Mouse (Mus musculus): ENCODE measurements at regions not wholly inside any gene's neighbourhood (a gene's known extent, or its start where the extent isn't known, plus 50 kb on each side); places are given as distances from the start of the nearest gene placed in this dataset.

DNA sequence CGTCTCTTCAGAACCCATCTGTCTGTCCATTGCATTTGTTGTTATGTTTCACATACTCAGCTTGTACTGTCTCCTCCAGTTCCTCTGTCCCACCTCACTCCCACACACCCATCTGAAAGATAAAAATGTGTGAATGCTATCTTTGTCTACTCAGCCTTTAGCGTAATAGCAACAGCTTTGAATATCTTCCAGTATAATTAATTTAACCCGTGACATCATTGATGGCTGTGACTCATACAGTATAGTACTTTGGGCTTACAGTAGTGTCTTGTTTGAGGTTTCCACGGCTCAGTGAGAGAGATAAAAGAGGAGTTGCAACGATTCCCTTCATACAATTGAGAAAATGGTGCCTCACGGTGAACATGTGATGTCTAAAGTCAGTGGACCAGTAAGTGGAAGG is 152.6 kb upstream of the Zfand5 start:
- TF ChIP-seq CTCF (IDR thresholded peaks at IDR 0.05; ENCODE audit: low read depth) (no peak), EP300 (IDR thresholded peaks at IDR 0.05; ENCODE audit: low read depth) (no peak)
